Mouse (Mus musculus) spleen, adult 2 months (tissue): ENCODE results near the gene Rasgrp2. TPM values are rescaled to one million over a fixed set of nuclear protein-coding genes. Genes with fewer than 3 reads are reported as not detected.

Source experiments
- DNase-seq, 2 experiments: peaks; one replicate each; pipeline versions ENCODE4 v3.0.0 to v3.0.0-alpha.2; 2012 to 2021; ENCODE audit warnings: low spot score in 2 of 2, low read depth in 1 of 2
- H3K27ac ChIP-seq: fragments of 200-500 bp; 2 replicates; pipeline ENCODE4 v1.5.1; 2012; ENCODE audit warnings: low read length, inconsistent platforms; ENCODE audit not compliant: insufficient read depth
- H3K27me3 ChIP-seq: fragments of 200-500 bp; 2 replicates; pipeline ENCODE4 v1.6.1; 2012; ENCODE audit warnings: mild to moderate bottlenecking, moderate library complexity, low read length, inconsistent platforms; ENCODE audit not compliant: control insufficient read depth, insufficient read depth
- H3K36me3 ChIP-seq: fragments of 200-500 bp; 2 replicates; pipeline ENCODE4 v1.6.1; 2012; ENCODE audit warnings: mild to moderate bottlenecking, low read length, inconsistent platforms; ENCODE audit not compliant: control insufficient read depth, insufficient read depth
- H3K4me1 ChIP-seq: fragments of 200-500 bp; 2 replicates; pipeline ENCODE4 v1.6.1; 2011; ENCODE audit warnings: inconsistent platforms; ENCODE audit not compliant: control insufficient read depth, insufficient read depth, insufficient read length
- H3K4me3 ChIP-seq: fragments of 200-500 bp; 2 replicates; pipeline ENCODE4 v1.5.1; 2011; ENCODE audit warnings: mild to moderate bottlenecking, inconsistent platforms; ENCODE audit not compliant: insufficient read depth, insufficient read length; ENCODE audit errors: extremely low read depth
- CTCF ChIP-seq: fragments of 200-500 bp; IDR thresholded peaks from 2 replicates; pipeline ENCODE4 v1.5.1; 2011; ENCODE audit warnings: mild to moderate bottlenecking, inconsistent platforms; ENCODE audit not compliant: insufficient read depth, insufficient read length, insufficient replicate concordance; ENCODE audit errors: extremely low read depth
- POLR2A ChIP-seq: fragments of 200-500 bp; IDR thresholded peaks from 2 replicates; pipeline ENCODE4 v1.6.1; 2011; ENCODE audit warnings: low read depth, low read length, inconsistent platforms
- WGBS: fragments of 180-500 bp; shearing (Covaris S2); methylation state at CpG from one replicate; pipeline ENCODE4 v1.1.7; 2018; 5-methylcytosine and 5-hydroxymethylcytosine counted together
- polyA plus RNA-seq: library from polyadenylated mRNA; depleted of rRNA; stranded (reverse); fragments of >200 nt; gene quantifications from 2 replicates; pipeline ENCODE4 v1.2.3, GENCODE M21; 2012

The Rasgrp2 gene
- polyA plus RNA-seq, 1 experiment: 681 TPM

DNA sequence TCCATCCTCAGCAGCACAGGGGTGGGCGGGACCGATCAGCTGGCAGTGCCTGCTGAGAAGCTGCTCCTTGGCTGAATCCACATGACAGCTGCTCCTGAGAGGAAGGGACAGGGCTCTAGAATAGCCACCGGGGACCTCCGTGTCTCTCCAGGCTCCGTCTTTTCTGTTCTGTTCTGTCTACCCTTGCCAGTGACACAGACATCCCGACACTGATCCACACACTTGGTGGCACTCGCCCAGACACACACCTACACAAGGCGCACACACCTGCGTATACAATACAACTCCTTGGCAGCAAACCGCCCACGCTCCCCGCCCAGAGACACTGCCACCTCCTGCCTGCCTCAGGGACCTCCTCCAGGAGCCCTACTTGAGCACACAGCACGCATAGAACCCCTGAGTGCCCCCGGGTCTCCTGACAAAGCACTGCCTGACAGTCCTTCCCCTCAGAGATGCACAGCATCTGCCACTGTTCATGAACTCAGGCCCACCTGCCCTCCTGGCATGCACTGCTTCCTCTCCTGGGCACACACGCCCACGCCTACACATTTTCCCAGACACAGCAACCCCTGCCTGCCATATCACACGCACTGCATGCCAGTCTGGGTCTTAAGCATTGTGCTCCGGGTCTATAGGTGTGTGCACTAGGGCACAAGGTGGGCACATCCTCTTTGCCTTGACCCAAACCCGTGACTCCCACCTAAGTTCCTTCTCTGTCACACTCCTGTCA, 21.5 kb downstream of the Rasgrp2 start:
- WGBS: 57% methylated on average over 19 of the region's 19 CpGs
- Histone ChIP-seq H3K27ac (no peak overlapping the region), H3K36me3 (no peaks in the 10 kb centered on the region), H3K4me1 (no peaks in the 10 kb centered on the region; the same call in 1 of the 2 replicates), H3K4me3 (no peak overlapping the region), H3K27me3 (peaks cover 11% of the 10 kb centered on the region; the same call in 1 of the 2 replicates)
- DNase-seq: no peak
- TF ChIP-seq POLR2A (no peak), CTCF (no peak)

DNA sequence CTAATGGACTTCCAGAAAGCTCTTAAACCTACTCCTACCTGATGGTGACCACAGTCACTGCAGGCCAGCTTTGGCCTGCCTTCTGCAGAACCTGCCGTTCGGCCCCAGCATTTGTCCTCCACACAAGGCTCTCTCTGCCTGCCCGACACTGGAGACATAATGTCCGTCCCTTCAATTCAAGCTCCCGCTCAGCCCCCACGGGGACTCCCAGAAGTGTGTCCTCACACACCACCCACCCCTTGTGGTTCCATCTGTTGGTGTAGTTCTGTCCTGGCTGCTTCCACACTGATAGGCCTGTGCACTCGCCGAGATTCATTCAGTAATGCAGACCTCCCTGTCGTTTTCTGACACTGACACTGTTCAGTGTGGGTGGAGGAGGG, 22.1 kb downstream of the Rasgrp2 start:
- H3K27me3 ChIP-seq: peaks cover 13% of the 10 kb centered on the region; the same call in 1 of the 2 replicates
- H3K36me3 ChIP-seq: no peaks in the 10 kb centered on the region
- no peaks in the 10 kb centered on the region; the same call in 1 of the 2 replicates for H3K4me1 ChIP-seq
- no peak for DNase-seq
- 80% methylated on average over 9 of the region's 9 CpGs for whole genome bisulfite sequencing
- no peak overlapping the region for H3K27ac ChIP-seq
- H3K4me3 ChIP-seq: no peak overlapping the region
- no peak for TF ChIP-seq POLR2A
- no peak for TF ChIP-seq CTCF

DNA sequence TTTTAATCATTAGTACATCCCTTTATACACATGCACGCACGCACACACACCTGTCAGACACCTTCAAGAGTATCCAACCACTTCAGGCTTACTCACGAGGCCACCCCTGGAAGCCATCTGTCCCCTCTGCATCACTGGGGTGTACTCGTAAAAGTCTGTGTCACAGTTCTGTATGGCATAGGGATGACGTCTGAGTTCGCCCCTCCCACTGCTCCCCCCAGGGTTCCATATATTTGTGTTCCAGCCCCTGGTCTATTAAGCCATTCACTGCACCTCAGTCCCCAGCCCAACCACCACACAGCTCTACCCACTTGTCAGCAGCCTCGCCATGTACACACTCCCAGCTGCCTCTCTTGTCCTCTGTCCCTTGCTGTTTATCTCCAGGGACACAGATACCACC, 22.9 kb downstream of the Rasgrp2 start:
- DNase-seq: no peak
- no peaks in the 10 kb centered on the region; the same call in 1 of the 2 replicates for H3K4me1 ChIP-seq
- no peak overlapping the region for H3K4me3 ChIP-seq
- H3K36me3 ChIP-seq: no peaks in the 10 kb centered on the region
- TF ChIP-seq CTCF (no peak), POLR2A (no peak)
- H3K27me3 ChIP-seq: peaks cover 13% of the 10 kb centered on the region; the same call in 1 of the 2 replicates
- no peak overlapping the region for H3K27ac ChIP-seq
- WGBS: 81% methylated on average over 7 of the region's 7 CpGs

DNA sequence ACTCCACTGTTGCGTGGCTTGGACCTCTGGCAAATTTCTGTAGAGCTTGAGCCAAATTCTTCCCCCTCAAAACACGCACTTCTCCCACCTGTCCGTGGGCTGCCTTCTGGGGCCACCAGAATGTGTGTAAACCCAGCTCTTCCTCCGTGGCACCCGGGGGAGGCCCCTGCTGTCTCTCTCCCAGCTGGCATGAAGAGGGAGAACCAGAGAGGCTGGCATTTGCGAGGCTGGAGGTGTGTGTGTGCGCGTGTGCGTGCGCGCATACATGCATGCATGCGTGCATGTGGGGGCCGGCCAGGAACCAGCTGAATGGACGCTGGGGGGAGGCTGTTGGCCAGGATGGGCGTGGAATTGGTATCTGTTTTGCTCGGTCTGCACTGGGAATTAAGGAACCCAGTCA, 24.1 kb downstream of the Rasgrp2 start:
- Histone ChIP-seq H3K36me3 (no peaks in the 10 kb centered on the region), H3K4me3 (no peak overlapping the region), H3K27ac (no peak overlapping the region), H3K4me1 (peaks cover 7% of the 10 kb centered on the region; the same call in 1 of the 2 replicates), H3K27me3 (peaks cover 20% of the 10 kb centered on the region)
- DNase-seq: no peak
- 81% methylated on average over 16 of the region's 16 CpGs for WGBS
- TF ChIP-seq CTCF: no peak
- no peak for TF ChIP-seq POLR2A

DNA sequence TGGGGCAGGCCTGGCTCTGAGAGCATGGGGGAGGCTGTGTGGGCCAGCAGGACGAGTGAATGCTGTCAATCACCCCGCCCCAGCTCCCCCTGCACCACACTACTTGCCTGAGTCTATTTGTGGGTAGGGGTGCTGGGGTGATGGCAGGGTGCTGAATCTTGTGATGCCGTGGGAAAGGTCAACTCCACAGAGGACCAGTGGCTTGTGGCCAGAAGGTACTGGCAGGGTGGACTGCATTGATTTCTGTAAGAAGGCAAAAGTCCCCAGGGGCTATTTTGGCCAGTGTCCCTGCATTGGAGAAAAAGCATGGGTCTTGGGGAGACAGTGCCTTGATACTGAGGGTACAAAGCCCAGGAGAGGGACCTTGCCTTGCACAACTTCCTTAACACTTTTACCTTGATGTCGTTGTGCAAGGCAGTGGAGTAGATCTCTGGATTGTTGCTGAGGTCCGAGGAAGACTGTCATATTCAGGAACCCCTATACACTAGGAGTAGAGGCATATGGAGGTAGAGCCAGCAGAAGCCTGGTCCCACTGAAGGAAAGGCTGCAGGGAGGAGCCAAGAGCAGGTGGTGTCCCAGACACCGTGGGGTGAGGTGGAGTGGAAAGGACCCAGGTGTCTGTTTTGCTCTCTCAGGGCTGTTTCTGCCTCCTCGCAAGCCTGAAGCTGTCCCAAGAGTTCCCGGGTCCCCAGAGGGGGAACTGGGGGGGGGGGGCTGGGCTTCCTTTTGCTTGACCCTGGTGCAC, 25.2 kb downstream of the Rasgrp2 start:
- TF ChIP-seq CTCF: no peak
- no peak for TF ChIP-seq POLR2A
- no peak for DNase-seq
- 59% methylated on average over 8 of the region's 8 CpGs for WGBS
- Histone ChIP-seq H3K4me1 (peaks cover 15% of the 10 kb centered on the region), H3K27ac (no peak overlapping the region), H3K36me3 (no peaks in the 10 kb centered on the region), H3K27me3 (peaks cover 22% of the 10 kb centered on the region), H3K4me3 (no peak overlapping the region)

DNA sequence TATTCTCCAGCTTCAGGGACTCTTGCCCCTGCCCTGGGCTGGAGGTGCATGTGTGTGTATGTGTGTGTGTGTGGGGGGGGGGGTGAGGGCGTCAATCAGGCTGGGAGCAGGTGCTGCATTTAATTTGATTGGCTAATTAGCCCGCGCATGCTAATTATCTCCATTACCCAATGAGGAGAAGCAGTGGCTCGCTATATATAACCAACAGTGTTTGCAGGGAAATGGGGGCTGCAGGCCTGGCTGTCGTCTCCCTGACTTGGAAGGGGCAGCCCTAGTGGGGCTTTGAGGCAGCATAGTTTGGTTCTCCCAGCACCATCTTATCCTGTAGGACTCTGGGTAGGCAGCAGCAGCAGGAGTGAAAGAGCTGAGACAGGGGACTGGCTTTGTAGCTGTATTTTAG, 26.5 kb downstream of the Rasgrp2 start:
- Histone ChIP-seq H3K4me3 (no peak overlapping the region), H3K27ac (no peak overlapping the region), H3K27me3 (peaks cover 18% of the 10 kb centered on the region), H3K36me3 (no peaks in the 10 kb centered on the region), H3K4me1 (peaks cover 15% of the 10 kb centered on the region)
- WGBS: 59% methylated on average over 5 of the region's 5 CpGs
- TF ChIP-seq CTCF: no peak
- no peak for TF ChIP-seq POLR2A
- no peak for DNase-seq

DNA sequence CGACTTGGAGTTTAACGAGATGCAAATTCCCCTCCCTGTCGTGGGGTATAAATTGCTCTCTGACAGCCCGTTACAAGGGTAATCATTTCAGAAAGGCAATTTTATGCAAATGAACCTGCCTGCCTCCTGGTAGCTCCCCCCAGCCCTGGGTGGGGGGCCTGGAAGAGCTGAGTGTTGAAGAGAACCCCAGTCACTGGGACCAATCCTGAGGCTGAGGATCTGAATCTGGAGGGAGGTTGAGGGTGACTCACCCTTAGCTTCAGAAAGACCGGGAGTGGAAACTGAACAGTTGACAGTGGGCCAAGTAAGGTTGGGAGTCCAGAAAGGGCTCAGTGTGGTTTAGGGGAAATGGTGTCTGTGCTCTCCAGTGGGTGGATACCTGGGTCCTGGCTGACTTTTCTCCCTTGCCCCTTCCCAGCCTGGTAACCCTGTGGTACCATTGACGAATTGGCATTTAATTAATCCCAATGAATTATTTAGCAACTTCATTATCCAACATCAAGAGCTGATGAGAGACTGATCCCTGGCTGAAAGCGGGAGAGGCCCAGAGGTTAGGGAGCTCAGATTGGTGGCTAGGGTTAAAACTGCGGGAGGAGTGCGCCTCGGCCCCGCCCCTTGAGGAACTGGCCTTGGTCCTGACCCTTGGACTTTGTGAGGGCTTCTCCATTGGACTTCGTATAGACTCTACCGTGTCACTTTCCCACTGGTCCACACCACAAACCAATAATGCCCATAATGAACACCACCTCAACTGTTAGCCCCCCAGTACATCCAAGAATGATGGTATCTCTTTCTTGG, 27.8 kb downstream of the Rasgrp2 start:
- Histone ChIP-seq H3K36me3 (no peaks in the 10 kb centered on the region), H3K27me3 (peaks cover 18% of the 10 kb centered on the region), H3K4me1 (peaks cover 15% of the 10 kb centered on the region), H3K27ac (no peak overlapping the region), H3K4me3 (no peak overlapping the region)
- DNase-seq: peak in 1 of 2 experiments; percentile 35
- TF ChIP-seq CTCF (no peak), POLR2A (no peak)
- WGBS: 23% methylated on average over 13 of the region's 13 CpGs
